Mouse (Mus musculus) lung, embryonic 15.5 days (tissue): ENCODE measurements around the gene Fdx1l. TPM values are rescaled to one million over a fixed set of nuclear protein-coding genes. Genes with fewer than 3 reads are reported as not detected.
A peak's percentile ranks its signal among the peaks of the same experiment; 100 is the strongest.

Experiments used
- ATAC-seq: fragments of 200-750 bp; cut with Nextera tagmentation; 2 replicates; pipeline ENCODE4 v1.8.0; 2017; ENCODE audit warnings: moderate number of reproducible peaks, borderline replicate concordance; ENCODE audit not compliant: low FRiP score, low TSS enrichment; ENCODE audit errors: extremely low read depth
- H3K27ac ChIP-seq: fragments of 300-500 bp; sonication (generic); 2 replicates; pipeline ENCODE4 v1.5.1; 2015; ENCODE audit warnings: moderate library complexity, mild to moderate bottlenecking, inconsistent platforms
- H3K27me3 ChIP-seq: fragments of 300-500 bp; sonication (generic); 2 replicates; pipeline ENCODE4 v1.6.1; 2015; ENCODE audit warnings: inconsistent platforms
- H3K36me3 ChIP-seq: fragments of 300-500 bp; sonication (generic); 2 replicates; pipeline ENCODE4 v1.6.1; 2015; ENCODE audit warnings: inconsistent platforms
- H3K4me1 ChIP-seq: fragments of 300-500 bp; sonication (generic); 2 replicates; pipeline ENCODE4 v1.6.1; 2015; ENCODE audit warnings: inconsistent platforms
- H3K4me2 ChIP-seq: fragments of 300-500 bp; sonication (generic); 2 replicates; pipeline ENCODE4 v1.6.1; 2015; ENCODE audit warnings: inconsistent platforms, mild to moderate bottlenecking, moderate library complexity
- H3K4me3 ChIP-seq: fragments of 300-500 bp; sonication (generic); 2 replicates; pipeline ENCODE4 v1.5.1; 2015; ENCODE audit warnings: mild to moderate bottlenecking, inconsistent platforms
- H3K9ac ChIP-seq: fragments of 300-500 bp; sonication (generic); 2 replicates; pipeline ENCODE4 v1.6.1; 2015; ENCODE audit warnings: inconsistent platforms
- H3K9me3 ChIP-seq: fragments of 300-500 bp; sonication (generic); 2 replicates; pipeline ENCODE4 v1.6.1; 2016; ENCODE audit warnings: inconsistent platforms
- WGBS: fragments of 180-500 bp; shearing (Covaris S2); methylation state at CpG from one replicate; pipeline ENCODE4 v1.1.7; 2015; 5-methylcytosine and 5-hydroxymethylcytosine counted together
- polyA plus RNA-seq: library from polyadenylated mRNA; unstranded; fragments of >200 nt; fragmentation: Nextera tagmentation; extraction: Ambion mirVana; gene quantifications from 2 replicates; pipeline ENCODE4 v1.2.1, GENCODE M21; 2015

The Fdx1l gene
- polyA plus RNA-seq, 1 experiment from 2014 or later = 55.3 TPM

GRCm38 (mm10) chr9:21097793-21098192 lies 24.4 kb upstream of the Fdx1l start:
- 75% methylated on average over 8 of the region's 8 CpGs for WGBS
- H3K27ac ChIP-seq = no peak overlapping the region

GRCm38 (mm10) chr9:21095958-21096357 lies 22.5 kb upstream of the Fdx1l start:
- Histone ChIP-seq H3K4me2 (no peak overlapping the region), H3K9ac (no peak overlapping the region), H3K27me3 (no peaks in the 10 kb centered on the region), H3K9me3 (no peaks in the 10 kb centered on the region), H3K36me3 (no peaks in the 10 kb centered on the region), H3K4me3 (no peak overlapping the region), H3K4me1 (peaks cover 7% of the 10 kb centered on the region), H3K27ac (no peak overlapping the region)
- 90% methylated on average over 4 of the region's 4 CpGs for WGBS
- no peak for ATAC-seq

More at GRCm38 (mm10) chr9:21097793-21098192, 24.4 kb upstream of the Fdx1l start:
- H3K27me3 ChIP-seq = no peaks in the 10 kb centered on the region
- no peaks in the 10 kb centered on the region for H3K36me3 ChIP-seq
- no peak for ATAC-seq
- H3K4me2 ChIP-seq = no peak overlapping the region
- H3K4me3 ChIP-seq = no peak overlapping the region
- H3K4me1 ChIP-seq = 0 out of 2 replicates have a peak, but pooled peaks cover 3% of the 10 kb centered on the region
- H3K9ac ChIP-seq = no peak overlapping the region
- no peaks in the 10 kb centered on the region for H3K9me3 ChIP-seq

- no peak for ATAC-seq
- Histone ChIP-seq H3K27me3 (no peaks in the 10 kb centered on the region), H3K9me3 (no peaks in the 10 kb centered on the region), H3K36me3 (peaks cover 20% of the 10 kb centered on the region), H3K4me3 (no peak overlapping the region), H3K4me1 (peaks cover 22% of the 10 kb centered on the region), H3K9ac (no peak overlapping the region), H3K4me2 (no peak overlapping the region), H3K27ac (no peak overlapping the region)
- WGBS = 93% methylated on average over 9 of the region's 9 CpGs
Measured at GRCm38 (mm10) chr9:21093423-21093822, 20.0 kb upstream of the Fdx1l start.

DNA sequence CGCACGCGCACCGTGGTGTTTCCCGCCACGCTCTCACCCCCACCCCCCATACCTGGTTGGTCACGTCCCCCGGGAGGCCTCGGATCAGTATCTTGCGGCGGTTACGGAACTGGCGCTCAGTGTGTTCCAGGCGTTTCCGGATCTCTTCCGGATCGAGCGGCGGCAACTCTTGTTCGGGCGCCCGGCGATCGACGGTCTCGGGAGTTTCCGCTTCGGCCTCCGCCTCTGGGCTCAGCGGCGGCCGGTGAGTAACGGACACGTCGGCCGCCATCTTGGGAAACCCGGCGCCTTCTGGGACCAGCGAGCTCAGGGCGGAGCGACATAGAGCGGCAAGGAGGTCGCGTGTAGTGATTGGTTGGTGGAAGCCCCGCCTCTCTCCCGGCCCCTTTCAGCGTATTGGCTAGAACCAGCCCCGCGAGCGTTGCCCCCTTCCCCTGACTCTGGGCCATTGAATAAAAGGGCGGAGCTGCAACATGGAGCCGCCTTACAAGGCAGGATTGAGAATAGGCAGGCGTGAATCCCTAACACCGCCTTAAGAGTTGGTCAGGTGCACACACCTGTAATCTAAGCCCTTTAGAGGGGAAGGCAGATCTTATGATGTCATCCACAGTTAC lies 18.4 kb upstream of the Fdx1l start, which contains the start of the genes Gm38431 and Raver1:
Gene Gm38431, minus strand, starts transcription at position 291 of the 614 bp plus-strand sequence.
Gene Raver1, minus strand, starts transcription at position 302 of the 614 bp plus-strand sequence.
- under 1% methylated on average over 54 of the region's 54 CpGs for WGBS
- peaks cover 36% of the 10 kb centered on the region for H3K36me3 ChIP-seq
- no peaks in the 10 kb centered on the region for H3K27me3 ChIP-seq
- H3K9ac ChIP-seq = peak within 1 kb of the TSS; percentile 81
- H3K27ac ChIP-seq = peak within 1 kb of the TSS; percentile 91
- peaks cover 23% of the 10 kb centered on the region for H3K4me1 ChIP-seq
- peak; percentile 100 for ATAC-seq
- H3K4me3 ChIP-seq = peak within 1 kb of the TSS; percentile 71
- H3K9me3 ChIP-seq = no peaks in the 10 kb centered on the region
- peak within 1 kb of the TSS; percentile 85 for H3K4me2 ChIP-seq

- peak overlapping the region; percentile 81 for H3K9ac ChIP-seq
- H3K4me2 ChIP-seq = peak overlapping the region; percentile 85
- H3K27ac ChIP-seq = peak overlapping the region; percentile 91
- ATAC-seq = no peak; the same call in 1 of the 2 replicates
- 1% methylated on average over 24 of the region's 24 CpGs for WGBS
- H3K9me3 ChIP-seq = no peaks in the 10 kb centered on the region
- H3K4me3 ChIP-seq = peak overlapping the region; percentile 71
- no peaks in the 10 kb centered on the region for H3K27me3 ChIP-seq
- peaks cover 23% of the 10 kb centered on the region for H3K4me1 ChIP-seq
- H3K36me3 ChIP-seq = peaks cover 43% of the 10 kb centered on the region
Measured at GRCm38 (mm10) chr9:21090972-21091706, 17.7 kb upstream of the Fdx1l start.

DNA sequence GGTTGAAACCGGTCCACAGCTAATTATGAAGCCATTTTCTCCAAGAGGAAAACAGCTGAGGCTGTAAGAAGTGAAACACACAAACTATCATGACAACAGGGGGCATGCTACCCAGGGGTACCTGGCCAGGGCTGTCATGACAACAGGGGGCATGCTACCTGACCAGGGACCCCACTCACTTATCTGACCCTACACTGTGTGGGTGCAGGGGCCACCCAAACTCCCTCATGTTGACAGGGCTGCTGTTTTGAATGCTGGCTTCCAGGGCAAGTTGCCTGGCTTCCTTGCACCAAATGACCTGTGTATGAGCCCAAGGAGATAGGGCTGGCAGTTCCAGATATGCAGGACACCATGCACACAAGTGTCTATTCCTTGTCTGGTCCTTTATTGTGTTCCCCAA lies 17.1 kb upstream of the Fdx1l start:
- no peak overlapping the region for H3K27ac ChIP-seq
- peaks cover 49% of the 10 kb centered on the region for H3K36me3 ChIP-seq
- peak overlapping the region; percentile 85 for H3K4me2 ChIP-seq
- peak overlapping the region; percentile 81 for H3K9ac ChIP-seq
- peak overlapping the region; percentile 71 for H3K4me3 ChIP-seq
- H3K27me3 ChIP-seq = no peaks in the 10 kb centered on the region
- no peaks in the 10 kb centered on the region for H3K9me3 ChIP-seq
- 94% methylated on average over 1 of the region's 1 CpGs for WGBS
- peaks cover 23% of the 10 kb centered on the region for H3K4me1 ChIP-seq
- ATAC-seq = no peak

DNA sequence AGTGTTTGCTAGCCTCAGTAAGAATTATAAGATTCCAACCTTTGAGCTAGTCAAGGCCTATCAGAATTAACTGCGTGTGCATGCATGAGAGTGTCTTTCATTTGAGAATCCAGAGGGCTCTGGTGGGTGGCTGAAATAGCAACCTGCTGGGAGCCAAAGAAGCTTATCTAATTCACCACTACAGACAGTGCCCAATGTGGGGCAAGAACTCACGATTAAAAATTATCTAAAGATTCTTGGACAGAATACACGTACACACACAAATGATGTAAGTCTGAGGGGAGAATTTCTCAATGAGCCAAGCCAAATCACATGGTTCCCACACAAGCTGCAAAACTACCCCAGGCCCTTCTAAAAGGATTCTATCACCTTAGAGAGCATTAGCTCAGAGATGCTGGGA lies 9.9 kb upstream of the Fdx1l start:
- no peak overlapping the region for H3K27ac ChIP-seq
- no peak for ATAC-seq
- H3K4me3 ChIP-seq = no peak overlapping the region
- no peaks in the 10 kb centered on the region for H3K4me1 ChIP-seq
- no peak overlapping the region for H3K9ac ChIP-seq
- peaks cover 92% of the 10 kb centered on the region for H3K36me3 ChIP-seq
- H3K4me2 ChIP-seq = no peak overlapping the region
- 80% methylated on average over 3 of the region's 3 CpGs for WGBS
- H3K9me3 ChIP-seq = no peaks in the 10 kb centered on the region
- no peaks in the 10 kb centered on the region for H3K27me3 ChIP-seq

DNA sequence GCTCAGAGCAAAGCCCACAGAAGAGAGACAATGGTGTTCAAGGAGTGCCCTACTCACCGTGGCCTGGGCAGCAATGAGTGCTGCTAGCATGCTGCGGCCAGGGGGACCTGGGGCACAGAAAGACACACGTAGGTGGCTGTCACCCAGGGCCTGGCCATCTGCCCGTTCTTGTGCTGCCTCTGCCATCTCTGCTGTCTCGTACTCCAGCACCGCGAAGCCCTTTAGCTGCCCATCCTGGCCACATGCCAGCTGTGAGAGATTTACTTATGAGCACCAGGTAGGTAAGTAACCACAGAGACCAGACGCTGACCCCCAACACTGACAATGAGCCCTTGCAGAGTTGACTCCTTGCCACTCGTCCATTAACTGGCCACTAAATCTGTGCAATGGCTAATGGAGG lies 7.7 kb upstream of the Fdx1l start:
- Histone ChIP-seq H3K27me3 (no peaks in the 10 kb centered on the region), H3K9ac (no peak overlapping the region), H3K9me3 (no peaks in the 10 kb centered on the region), H3K4me3 (no peak overlapping the region), H3K27ac (no peak overlapping the region), H3K36me3 (peaks cover 92% of the 10 kb centered on the region), H3K4me1 (no peaks in the 10 kb centered on the region), H3K4me2 (no peak overlapping the region)
- no peak for ATAC-seq
- 82% methylated on average over 9 of the region's 9 CpGs for WGBS

GRCm38 (mm10) chr9:21075625-21076024 lies 2.2 kb upstream of the Fdx1l start:
- peaks cover 56% of the 10 kb centered on the region for H3K36me3 ChIP-seq

GRCm38 (mm10) chr9:21074173-21074572 lies 759 bp upstream of the Fdx1l start:
- peaks cover 42% of the 10 kb centered on the region for H3K36me3 ChIP-seq
- peak overlapping the region; percentile 75; the same call in 1 of the 2 replicates for H3K27ac ChIP-seq
- H3K4me2 ChIP-seq = 0 out of 2 replicates have a peak overlapping the region, but pooled peaks have one; percentile 88
- H3K9me3 ChIP-seq = no peaks in the 10 kb centered on the region
- no peaks in the 10 kb centered on the region for H3K27me3 ChIP-seq
- no peak overlapping the region for H3K4me3 ChIP-seq
- no peak overlapping the region for H3K9ac ChIP-seq
- peaks cover 10% of the 10 kb centered on the region for H3K4me1 ChIP-seq
- no peak for ATAC-seq
- WGBS = 86% methylated on average over 1 of the region's 1 CpGs

More at GRCm38 (mm10) chr9:21075625-21076024, 2.2 kb upstream of the Fdx1l start:
- Histone ChIP-seq H3K27me3 (no peaks in the 10 kb centered on the region), H3K9me3 (no peaks in the 10 kb centered on the region), H3K4me3 (no peak overlapping the region), H3K27ac (no peak overlapping the region), H3K9ac (no peak overlapping the region), H3K4me2 (no peak overlapping the region), H3K4me1 (peaks cover 10% of the 10 kb centered on the region)
- WGBS = 80% methylated on average over 3 of the region's 3 CpGs
- ATAC-seq = no peak

GRCm38 (mm10) chr9:21072641-21073040 lies 773 bp downstream of the Fdx1l start:
- ATAC-seq = peak; percentile 12; the same call in 1 of the 2 replicates
- no peaks in the 10 kb centered on the region for H3K9me3 ChIP-seq
- H3K4me1 ChIP-seq = peaks cover 10% of the 10 kb centered on the region
- peaks cover 30% of the 10 kb centered on the region for H3K36me3 ChIP-seq
- H3K4me3 ChIP-seq = peak overlapping the region; percentile 94
- no peaks in the 10 kb centered on the region for H3K27me3 ChIP-seq
- peak overlapping the region; percentile 88 for H3K4me2 ChIP-seq
- H3K27ac ChIP-seq = peak overlapping the region; percentile 75; the same call in 1 of the 2 replicates
- peak overlapping the region; percentile 84 for H3K9ac ChIP-seq
- WGBS = 12% methylated on average over 4 of the region's 4 CpGs
